Mouse (Mus musculus) lung, postnatal 25 days (tissue): Measurements from ENCODE around the gene Tspan9.

Experiments
- DNase-seq: peaks from one replicate; pipeline ENCODE4 v3.0.0; 2022; ENCODE audit warnings: low spot score

Gene Tspan9

GRCm38 (mm10) chr6:128133679-128134191 is 9.7 kb downstream of the Tspan9 start:
- DNase-seq, result peak; percentile 67

GRCm38 (mm10) chr6:128132581-128132980 is 10.8 kb downstream of the Tspan9 start:
- DNase-seq, result peak; percentile 64

GRCm38 (mm10) chr6:128131390-128131789 is 12.0 kb downstream of the Tspan9 start:
- DNase-seq, result no peak

- no peak for DNase-seq
Observed at GRCm38 (mm10) chr6:128130686-128131085, 12.7 kb downstream of the Tspan9 start.

- DNase-seq, result no peak
Observed at GRCm38 (mm10) chr6:128129382-128129781, 14.0 kb downstream of the Tspan9 start.

- DNase-seq, result no peak
Observed at GRCm38 (mm10) chr6:128127312-128127711, 16.1 kb downstream of the Tspan9 start.

- no peak for DNase-seq
Observed at GRCm38 (mm10) chr6:128126876-128127275, 16.5 kb downstream of the Tspan9 start.

- no peak for DNase-seq
Observed at GRCm38 (mm10) chr6:128125464-128125863, 17.9 kb downstream of the Tspan9 start.

- peak; percentile 95 for DNase-seq
Observed at GRCm38 (mm10) chr6:128124222-128124971, 19.0 kb downstream of the Tspan9 start.

GRCm38 (mm10) chr6:128122127-128122526 is 21.3 kb downstream of the Tspan9 start:
- no peak for DNase-seq

GRCm38 (mm10) chr6:128121691-128122090 is 21.7 kb downstream of the Tspan9 start:
- DNase-seq, result peak; percentile 85

- DNase-seq, result no peak
Observed at GRCm38 (mm10) chr6:128120806-128121205, 22.6 kb downstream of the Tspan9 start.

GRCm38 (mm10) chr6:128118670-128119230 is 24.6 kb downstream of the Tspan9 start:
- DNase-seq, result no peak

- DNase-seq, result no peak
Observed at GRCm38 (mm10) chr6:128116836-128117542, 26.4 kb downstream of the Tspan9 start.

GRCm38 (mm10) chr6:128116344-128116743 is 27.1 kb downstream of the Tspan9 start:
- DNase-seq, result peak; percentile 65

GRCm38 (mm10) chr6:128115121-128115520 is 28.3 kb downstream of the Tspan9 start:
- DNase-seq, result no peak

GRCm38 (mm10) chr6:128112605-128113004 is 30.8 kb downstream of the Tspan9 start:
- DNase-seq, result no peak

- DNase-seq, result no peak
Observed at GRCm38 (mm10) chr6:128111784-128112183, 31.6 kb downstream of the Tspan9 start.

- DNase-seq, result peak; percentile 85
Observed at GRCm38 (mm10) chr6:128108324-128109035, 34.9 kb downstream of the Tspan9 start.

GRCm38 (mm10) chr6:128107698-128108097 is 35.7 kb downstream of the Tspan9 start:
- DNase-seq, result no peak

GRCm38 (mm10) chr6:128106154-128106553 is 37.2 kb downstream of the Tspan9 start:
- DNase-seq, result peak; percentile 84

GRCm38 (mm10) chr6:128104712-128105324 is 38.6 kb downstream of the Tspan9 start:
- peak; percentile 86 for DNase-seq
